Mouse (Mus musculus): Measurements from ENCODE around the gene Pof1b.
A peak's percentile ranks its signal among the peaks of the same experiment; 100 is the strongest.

The Pof1b gene

DNA sequence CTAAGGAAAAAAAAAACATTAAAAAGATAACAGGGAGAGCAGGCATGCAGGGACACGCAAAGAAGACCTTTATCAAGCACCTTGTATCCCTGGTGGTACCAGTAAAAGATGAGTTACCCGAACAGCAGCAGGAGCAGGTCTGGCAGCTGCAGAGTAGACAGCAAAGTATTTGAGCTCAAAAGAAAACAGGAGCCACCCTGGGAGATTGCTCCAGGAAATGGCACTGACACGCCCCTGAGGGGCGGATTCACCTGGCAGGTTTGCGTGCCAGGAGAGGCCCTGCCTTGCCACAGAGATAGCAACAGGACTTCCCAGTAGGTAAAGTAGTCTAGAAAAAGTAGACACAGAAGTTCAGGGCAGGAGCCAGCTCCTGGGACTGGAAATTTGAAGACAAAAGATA, at the start of gene Pof1b:
Gene Pof1b (minus strand): TSS at position 144 of the 400 bp plus-strand sequence.
- no peak for DNase-seq

DNA sequence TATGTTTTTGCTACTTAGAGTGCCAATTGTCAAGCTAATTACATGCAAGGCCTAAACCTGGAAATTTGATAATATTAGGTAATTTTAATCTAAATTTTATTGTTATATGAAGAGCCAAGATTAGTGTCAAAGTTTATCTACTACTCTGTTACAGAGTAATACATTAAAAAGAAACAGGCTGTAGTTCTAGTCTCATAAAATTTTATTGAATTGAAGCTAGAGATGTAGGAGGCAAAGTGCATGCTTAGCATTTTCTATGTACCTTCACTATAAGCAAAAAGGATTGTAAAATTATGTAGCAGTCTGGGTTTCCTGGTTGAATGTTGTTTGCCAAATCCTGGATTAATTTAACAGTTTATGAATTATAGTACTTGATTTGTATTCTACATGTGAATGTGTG, 18.1 kb upstream of the Pof1b start:
- DNase-seq, result no peak

DNA sequence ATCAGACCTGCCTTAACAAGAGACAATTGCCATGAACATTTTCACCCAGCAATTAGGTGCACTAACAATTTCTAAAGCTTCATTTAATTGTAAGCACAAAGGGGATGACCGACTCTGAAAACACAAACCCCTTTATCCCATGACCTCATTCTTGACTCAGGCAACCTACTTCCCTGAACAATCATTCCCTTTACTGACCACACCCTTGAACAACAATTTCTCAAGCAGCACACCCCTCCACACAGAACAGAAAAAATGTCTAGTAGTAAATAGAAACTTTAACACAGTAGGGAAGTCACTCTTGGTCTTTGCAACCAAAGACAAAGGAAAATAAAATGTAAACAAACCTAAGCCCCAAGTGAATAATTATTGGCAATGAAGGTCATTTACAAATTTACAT, 4.1 kb downstream of the Pof1b start:
- DNase-seq, result peak; percentile 2

GRCm38 (mm10) chrX:112680605-112681004, 17.8 kb downstream of the Pof1b start:
- no peak for DNase-seq

GRCm38 (mm10) chrX:112675525-112675924, 22.9 kb downstream of the Pof1b start:
- no peak for DNase-seq

DNA sequence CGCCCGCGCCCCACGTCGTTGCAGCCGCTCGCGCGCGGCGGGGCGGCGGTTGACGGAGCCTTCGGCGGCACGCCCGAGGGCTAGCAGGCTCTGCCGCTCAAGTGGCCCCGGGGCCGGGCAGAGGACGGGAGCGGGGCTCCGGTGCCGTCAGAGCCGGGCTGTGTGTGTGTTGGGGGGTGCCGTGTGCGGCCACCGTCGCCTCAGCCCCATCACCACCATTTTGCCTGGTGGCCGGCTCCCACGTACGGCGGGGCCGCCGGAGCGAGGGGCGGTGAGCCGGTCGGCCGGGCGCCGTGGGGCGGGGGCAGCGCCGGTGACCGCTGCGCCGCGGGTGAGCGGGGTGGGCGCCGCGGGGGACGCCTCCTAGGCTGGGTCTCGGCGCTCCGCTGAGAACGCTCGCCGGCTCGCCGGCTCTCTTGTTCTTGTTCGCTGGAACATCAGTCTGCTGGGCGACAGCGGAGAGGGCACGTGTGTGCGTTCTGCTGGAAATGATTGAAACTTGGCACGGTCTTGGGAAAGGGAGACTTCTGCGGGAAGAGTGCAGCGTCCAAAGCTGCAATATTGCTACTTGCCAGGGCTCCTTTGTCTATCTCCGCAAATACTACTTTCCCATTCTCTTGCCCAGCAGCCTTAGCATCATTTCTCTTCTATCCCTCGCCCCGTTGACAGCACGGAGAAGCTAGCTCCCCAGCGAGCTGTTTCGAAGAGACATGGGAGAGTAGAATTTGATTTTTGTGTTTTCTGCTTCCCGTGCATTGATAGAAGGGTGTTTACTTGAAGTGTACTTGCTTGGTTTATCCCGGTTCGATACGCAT, 96.9 kb downstream of the Pof1b start:
- peak; percentile 27 for DNase-seq

- peak; percentile 74 for DNase-seq
Observed at GRCm38 (mm10) chrX:112600511-112601305, 97.7 kb downstream of the Pof1b start, which contains the start of gene Zfp711. Zfp711 (plus strand) TSS chrX:112600526.

Measured in lung, postnatal 10 days (tissue).